Mouse (Mus musculus) ES-Bruce4 (cell line): ENCODE measurements around the gene Chpf2. TPM values are rescaled to one million over a fixed set of nuclear protein-coding genes. Genes with fewer than 3 reads are reported as not detected.
"Not testable (repeated sequence)": the region's sequence is repeated elsewhere in the genome, so short reads cannot be mapped to it uniquely, and the experiment has no call there.

Source experiments
- H3K27ac ChIP-seq: 2 replicates; pipeline ENCODE4 v1.5.1; 2012; ENCODE audit warnings: low read length, inconsistent platforms; ENCODE audit not compliant: insufficient read depth
- H3K27me3 ChIP-seq: 2 replicates; pipeline ENCODE4 v1.6.1; 2012; ENCODE audit warnings: mild to moderate bottlenecking, low read length, inconsistent platforms; ENCODE audit not compliant: control insufficient read depth, poor library complexity, insufficient read depth, severe bottlenecking
- H3K36me3 ChIP-seq: 2 replicates; pipeline ENCODE4 v1.6.1; 2012; ENCODE audit warnings: inconsistent platforms, mild to moderate bottlenecking, low read length, moderate library complexity; ENCODE audit not compliant: control insufficient read depth, poor library complexity, insufficient read depth, severe bottlenecking
- H3K4me1 ChIP-seq: one replicate; pipeline ENCODE4 v1.8.1; 2011; ENCODE audit warnings: low read length; ENCODE audit not compliant: control insufficient read depth, insufficient read depth
- H3K4me3 ChIP-seq: 2 replicates; pipeline ENCODE4 v1.5.1; 2011; ENCODE audit warnings: low read depth, mild to moderate bottlenecking, low read length
- H3K9ac ChIP-seq: 2 replicates; pipeline ENCODE4 v1.6.1; 2012; ENCODE audit warnings: low read depth, mild to moderate bottlenecking, inconsistent platforms; ENCODE audit not compliant: poor library complexity, severe bottlenecking
- H3K9me3 ChIP-seq: replicated peaks from 2 replicates; pipeline ENCODE4 v1.6.1; 2012; ENCODE audit warnings: mild to moderate bottlenecking, low read length, inconsistent platforms; ENCODE audit not compliant: control insufficient read depth, poor library complexity, insufficient read depth, severe bottlenecking
- CTCF ChIP-seq: IDR thresholded peaks from one replicate; pipeline ENCODE4 v1.8.1; 2011; ENCODE audit warnings: low read depth, low read length
- EP300 ChIP-seq: IDR thresholded peaks from 2 replicates; pipeline ENCODE4 v1.6.1; 2011; ENCODE audit warnings: low read depth, low read length; ENCODE audit not compliant: insufficient read depth
- POLR2A ChIP-seq: IDR thresholded peaks from one replicate; pipeline ENCODE4 v1.8.1; 2011; ENCODE audit warnings: low read length; ENCODE audit not compliant: insufficient read depth
- polyA plus RNA-seq: library from polyadenylated mRNA; stranded (reverse); fragments of >200 nt; gene quantifications from 2 replicates; pipeline ENCODE4 v1.2.4, GENCODE M21; 2011; ENCODE audit warnings: low read depth; ENCODE audit not compliant: missing spikeins, insufficient read depth, insufficient read length

Chpf2 gene
- polyA plus RNA-seq, 1 experiment: 8.3 TPM

- Histone ChIP-seq H3K27ac (no peak overlapping the region), H3K4me1 (no peaks in the 10 kb centered on the region), H3K4me3 (no peak overlapping the region), H3K9me3 (no peaks in the 10 kb centered on the region), H3K27me3 (no peaks in the 10 kb centered on the region), H3K36me3 (no peaks in the 10 kb centered on the region), H3K9ac (no peak overlapping the region)
- TF ChIP-seq EP300: no peak
- no peak for TF ChIP-seq CTCF
- TF ChIP-seq POLR2A: no peak
Observed at GRCm38 (mm10) chr5:24542643-24543042, 43.9 kb upstream of the Chpf2 start.

DNA sequence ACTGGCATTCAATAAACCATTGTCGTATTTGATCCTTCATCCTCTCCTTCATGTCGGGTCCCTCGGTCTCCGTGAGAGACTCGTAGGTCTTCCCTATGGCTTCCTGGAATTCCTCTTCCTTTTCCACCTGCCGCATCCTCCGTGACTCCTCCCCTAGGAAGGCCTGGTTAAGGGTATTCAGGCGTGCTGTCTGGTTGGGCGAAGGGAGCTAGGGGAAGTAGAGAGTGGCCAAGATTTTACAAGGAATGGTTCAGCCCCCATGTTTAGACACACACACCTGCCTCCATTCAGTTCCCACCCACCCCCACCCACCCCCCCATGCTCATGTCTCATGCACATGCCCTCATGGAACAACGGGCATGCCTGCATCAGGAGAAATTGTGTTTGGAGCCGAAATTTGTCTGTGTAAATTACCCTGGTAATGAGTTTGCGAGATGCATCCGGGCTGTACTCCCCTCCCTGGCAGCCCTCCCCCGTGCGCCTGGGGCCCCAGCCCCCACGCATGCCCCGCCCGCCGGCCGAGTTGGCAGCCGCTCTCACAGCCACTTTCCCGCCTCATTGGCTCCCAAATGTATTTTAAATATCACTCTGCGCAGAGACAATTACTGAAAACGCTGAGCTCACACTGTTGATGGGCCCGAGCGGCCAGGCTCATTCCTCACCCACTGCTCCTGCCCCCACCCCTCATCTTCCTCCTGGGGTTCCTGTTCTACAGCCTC, 35.8 kb upstream of the Chpf2 start:
- H3K4me3 ChIP-seq: peak overlapping the region; percentile 32; the same call in 1 of the 2 replicates
- H3K36me3 ChIP-seq: no peaks in the 10 kb centered on the region
- no peaks in the 10 kb centered on the region for H3K27me3 ChIP-seq
- TF ChIP-seq CTCF (no peak), POLR2A (no peak), EP300 (no peak)
- peak overlapping the region; percentile 30; the same call in 1 of the 2 replicates for H3K9ac ChIP-seq
- no peaks in the 10 kb centered on the region for H3K9me3 ChIP-seq
- no peak overlapping the region for H3K27ac ChIP-seq
- peaks cover 4% of the 10 kb centered on the region for H3K4me1 ChIP-seq

GRCm38 (mm10) chr5:24551317-24551688, 35.2 kb upstream of the Chpf2 start:
- H3K9ac ChIP-seq: peak overlapping the region; percentile 30; the same call in 1 of the 2 replicates

GRCm38 (mm10) chr5:24553621-24554244, 32.8 kb upstream of the Chpf2 start:
- no peaks in the 10 kb centered on the region for H3K9me3 ChIP-seq
- TF ChIP-seq POLR2A (no peak), CTCF (no peak), EP300 (no peak)
- H3K36me3 ChIP-seq: no peaks in the 10 kb centered on the region
- H3K27me3 ChIP-seq: no peaks in the 10 kb centered on the region
- peaks cover 4% of the 10 kb centered on the region for H3K4me1 ChIP-seq
- H3K4me3 ChIP-seq: no peak overlapping the region
- no peak overlapping the region for H3K9ac ChIP-seq
- no peak overlapping the region for H3K27ac ChIP-seq

More at GRCm38 (mm10) chr5:24551317-24551688, 35.2 kb upstream of the Chpf2 start:
- no peaks in the 10 kb centered on the region for H3K9me3 ChIP-seq
- H3K36me3 ChIP-seq: no peaks in the 10 kb centered on the region
- TF ChIP-seq POLR2A: no peak
- TF ChIP-seq EP300: no peak
- TF ChIP-seq CTCF: no peak
- peak overlapping the region; percentile 32; the same call in 1 of the 2 replicates for H3K4me3 ChIP-seq
- H3K4me1 ChIP-seq: peaks cover 4% of the 10 kb centered on the region
- H3K27me3 ChIP-seq: no peaks in the 10 kb centered on the region
- H3K27ac ChIP-seq: no peak overlapping the region

DNA sequence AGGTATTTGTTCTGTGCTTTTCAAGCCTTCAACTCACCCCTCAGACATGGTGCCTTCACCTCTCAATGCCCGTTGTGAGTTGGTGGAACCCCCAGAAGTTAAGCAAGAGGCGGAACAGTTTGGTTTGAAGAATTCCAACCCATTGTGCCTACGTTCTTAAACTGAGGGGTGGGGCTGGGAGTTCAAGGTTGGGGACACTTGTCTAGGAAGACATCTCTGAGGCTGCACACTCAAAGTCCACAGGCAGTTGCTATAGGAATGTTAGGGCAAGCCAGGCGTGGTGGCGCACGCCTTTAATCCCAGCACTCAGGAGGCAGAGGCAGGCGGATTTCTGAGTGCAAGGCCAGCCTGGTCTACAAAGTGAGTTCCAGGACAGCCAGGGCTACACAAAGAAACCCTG, 31.2 kb upstream of the Chpf2 start:
- not testable (repeated sequence) for H3K4me3 ChIP-seq, H3K27me3 ChIP-seq, H3K27ac ChIP-seq, H3K4me1 ChIP-seq, H3K9ac ChIP-seq, H3K9me3 ChIP-seq, H3K36me3 ChIP-seq

GRCm38 (mm10) chr5:24556709-24557108, 29.8 kb upstream of the Chpf2 start, which contains the start of gene 4931409K22Rik:
Gene 4931409K22Rik (minus strand): TSS chr5:24556809.
- Histone ChIP-seq H3K36me3 (no peaks in the 10 kb centered on the region), H3K27ac (no peak within 1 kb of the TSS), H3K27me3 (no peaks in the 10 kb centered on the region), H3K4me1 (no peaks in the 10 kb centered on the region), H3K4me3 (no peak within 1 kb of the TSS), H3K9ac (no peak within 1 kb of the TSS), H3K9me3 (no peaks in the 10 kb centered on the region)
- TF ChIP-seq CTCF (no peak), POLR2A (no peak), EP300 (no peak)
